Comparison of ENCODE assay signal across 9 mouse cellular contexts in the genomic region with DNA sequence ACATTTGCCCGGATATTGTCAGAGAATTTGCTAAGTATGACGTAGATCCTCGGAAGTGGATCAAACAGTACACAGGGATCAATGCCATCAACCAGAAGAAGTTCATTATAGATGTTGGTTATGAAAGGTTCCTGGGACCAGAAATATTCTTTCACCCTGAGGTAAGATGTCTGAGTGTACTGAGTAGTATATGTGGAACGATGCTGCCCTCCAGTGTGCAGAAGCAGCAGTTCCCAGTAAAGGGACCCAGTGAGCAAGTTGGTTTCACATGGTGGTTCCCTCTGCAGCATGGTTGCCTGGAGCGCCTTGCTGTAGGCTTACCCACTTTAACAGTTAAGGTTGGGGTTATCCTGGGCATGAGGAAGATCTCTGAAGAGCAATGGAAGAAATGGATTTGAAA.
DNase-seq lines count a peak whose midpoint lies in the region; ATAC-seq and TF ChIP-seq lines count a peak whose summit lies in the region.
"Had no signal": no experiment of that assay in that cellular context is flagged by ENCODE, and none has a peak within 500 bp of the region (broad histone marks: within the 10 kb centered on the region; RNA-seq: fewer than 3 reads in every experiment).

No protein-coding gene starts in this region.

- no peaks in the 10 kb centered on the region for H3K9me3 ChIP-seq in kidney, embryonic 14.5 days (ENCODE audit: control insufficient read depth, low read length)
- no peaks in the 10 kb centered on the region for H3K9me3 ChIP-seq in limb, embryonic 14.5 days (ENCODE audit: control insufficient read depth, low read length)
- H3K9me3 ChIP-seq: limb, embryonic 15.5 days had no signal

- no peak overlapping the region for H3K4me3 ChIP-seq in gastrocnemius, adult 2 months
- no peak overlapping the region for H3K4me3 ChIP-seq in kidney, embryonic 14.5 days (ENCODE audit: low read length)
- H3K4me3 ChIP-seq in limb, embryonic 14.5 days (replicated peaks; ENCODE audit: low read length): no peak overlapping the region
- H3K4me3 ChIP-seq: limb, embryonic 15.5 days had no signal

- intact Hi-C loops in gastrocnemius, adult 2 months (cut with DNase I): loop anchor here (5.0 kb wide), 1 partner anchor 414 kb away; no protein-coding TSS in a partner anchor
- intact Hi-C loops in gastrocnemius, postnatal 36 days (cut with DNase I): loop anchor here (5.0 kb wide), 1 partner anchor 414 kb away; no protein-coding TSS in a partner anchor

- 77% methylated on average over 5 of the region's 5 CpGs for WGBS in kidney, embryonic 14.5 days
- WGBS in limb, embryonic 14.5 days: 75% methylated on average over 5 of the region's 5 CpGs

- no peaks in the 10 kb centered on the region for H3K27me3 ChIP-seq in kidney, embryonic 14.5 days (ENCODE audit: control insufficient read depth, insufficient read depth, low read length)
- H3K27me3 ChIP-seq in limb, embryonic 14.5 days (ENCODE audit: control insufficient read depth, insufficient read depth, low read length): no peaks in the 10 kb centered on the region
- H3K27me3 ChIP-seq: limb, embryonic 15.5 days had no signal

- H3K27ac ChIP-seq in gastrocnemius, adult 2 months: no peak overlapping the region
- H3K27ac ChIP-seq in kidney, embryonic 14.5 days (ENCODE audit: low read depth, low read length): no peak overlapping the region
- H3K27ac ChIP-seq in limb, embryonic 14.5 days (replicated peaks; ENCODE audit: low read depth, low read length): no peak overlapping the region
- H3K27ac ChIP-seq: limb, embryonic 15.5 days had no signal

- H3K4me1 ChIP-seq in kidney, embryonic 14.5 days (ENCODE audit: control insufficient read depth, insufficient read depth, low read length): no peaks in the 10 kb centered on the region
- no peaks in the 10 kb centered on the region for H3K4me1 ChIP-seq in limb, embryonic 14.5 days (ENCODE audit: control insufficient read depth, insufficient read depth, low read length)
- H3K4me1 ChIP-seq: limb, embryonic 15.5 days had no signal

- peak; percentile 78 for TF ChIP-seq CTCF in gastrocnemius, adult 2 months (IDR thresholded peaks at IDR 0.05)

- peak; percentile 37 for DNase-seq in gastrocnemius, adult 2 months
- no peak for DNase-seq in gastrocnemius, postnatal 36 days
- DNase-seq in R1 (ENCODE audit: low read depth, low spot score): peak; percentile 36
- DNase-seq in cerebellum, postnatal 14 days: peak; percentile 74 to 76
- peak; percentile 36 to 52 for DNase-seq in frontal cortex, postnatal 14 days (ENCODE audit: low spot score in 2 of 2)
- DNase-seq in limb, embryonic 14.5 days (ENCODE audit: low spot score): peak; percentile 47
- DNase-seq in retina, postnatal 1 day: peak; percentile 69

- TF ChIP-seq POLR2A in limb, embryonic 14.5 days (IDR thresholded peaks at IDR 0.05; ENCODE audit: borderline replicate concordance, extremely low read depth, insufficient read depth, insufficient read length): no peak

- ATAC-seq in kidney, embryonic 14.5 days (ENCODE audit: low FRiP score, low TSS enrichment): peak; percentile 60; the same call in 1 of the 2 replicates
- 0 out of 2 replicates have a peak, but pooled peaks have one; percentile 47 for ATAC-seq in limb, embryonic 14.5 days (ENCODE audit: low FRiP score, low read depth)

- no peak overlapping the region for H3K9ac ChIP-seq in kidney, embryonic 14.5 days (ENCODE audit: low read depth, low read length)
- H3K9ac ChIP-seq in limb, embryonic 14.5 days (ENCODE audit: low read depth, low read length, severe bottlenecking): no peak overlapping the region
- H3K9ac ChIP-seq: limb, embryonic 15.5 days had no signal

- H3K4me2 ChIP-seq in kidney, embryonic 14.5 days (replicated peaks; ENCODE audit: low read depth, low read length): no peak overlapping the region
- no peak overlapping the region for H3K4me2 ChIP-seq in limb, embryonic 14.5 days (replicated peaks; ENCODE audit: low read depth, low read length, severe bottlenecking)
- H3K4me2 ChIP-seq: limb, embryonic 15.5 days had no signal

- H3K36me3 ChIP-seq in kidney, embryonic 14.5 days (ENCODE audit: control insufficient read depth, insufficient read depth, low read length): no peaks in the 10 kb centered on the region
- H3K36me3 ChIP-seq in limb, embryonic 14.5 days (ENCODE audit: control insufficient read depth, insufficient read depth, low read length): no peaks in the 10 kb centered on the region
- H3K36me3 ChIP-seq: limb, embryonic 15.5 days had no signal

Comparison
In these comparisons a context has a peak if more than half of its experiments do, and no peak if none do; other contexts are left out.
1. DNase-seq: peak in gastrocnemius, adult 2 months (single experiment), R1 (single experiment), cerebellum, postnatal 14 days (2 of 2), frontal cortex, postnatal 14 days (2 of 2), limb, embryonic 14.5 days (single experiment) and retina, postnatal 1 day (single experiment); none in gastrocnemius, postnatal 36 days (0 of 2).